Mouse (Mus musculus) forebrain, embryonic 15.5 days (tissue): ENCODE measurements at regions not wholly inside any gene's neighbourhood (a gene's known extent, or its start where the extent isn't known, plus 50 kb on each side); places are given as distances from the start of the nearest gene placed in this dataset.

Experiments
- ATAC-seq: fragments of 200-750 bp; cut with Nextera tagmentation; replicated peaks from 2 replicates; pipeline ENCODE4 v1.8.0; 2017; ENCODE audit warnings: mild to moderate bottlenecking, moderate TSS enrichment, moderate library complexity
- H3K27ac ChIP-seq: fragments of 300-500 bp; sonication (generic); replicated peaks from 2 replicates; pipeline ENCODE4 v1.5.1; 2015; ENCODE audit warnings: mild to moderate bottlenecking, inconsistent platforms
- H3K27me3 ChIP-seq: fragments of 300-500 bp; sonication (generic); 2 replicates; pipeline ENCODE4 v1.6.1; 2015; ENCODE audit warnings: inconsistent platforms
- H3K36me3 ChIP-seq: fragments of 300-500 bp; sonication (generic); 2 replicates; pipeline ENCODE4 v1.6.1; 2015; ENCODE audit warnings: mild to moderate bottlenecking, inconsistent platforms
- H3K4me1 ChIP-seq: fragments of 300-500 bp; sonication (generic); 2 replicates; pipeline ENCODE4 v1.6.1; 2015; ENCODE audit warnings: inconsistent platforms
- H3K4me2 ChIP-seq: fragments of 300-500 bp; sonication (generic); replicated peaks from 2 replicates; pipeline ENCODE4 v1.6.1; 2015; ENCODE audit warnings: mild to moderate bottlenecking, inconsistent platforms
- H3K4me3 ChIP-seq: fragments of 300-500 bp; sonication (generic); 2 replicates; pipeline ENCODE4 v1.5.1; 2015; ENCODE audit warnings: mild to moderate bottlenecking, inconsistent platforms
- H3K9ac ChIP-seq: fragments of 300-500 bp; sonication (generic); replicated peaks from 2 replicates; pipeline ENCODE4 v1.6.1; 2015; ENCODE audit warnings: mild to moderate bottlenecking, inconsistent platforms
- H3K9me3 ChIP-seq: fragments of 300-500 bp; sonication (generic); 2 replicates; pipeline ENCODE4 v1.6.1; 2016; ENCODE audit warnings: inconsistent platforms
- WGBS: fragments of 180-500 bp; shearing (Covaris S2); methylation state at CpG from one replicate; pipeline ENCODE4 v1.1.7; 2015; ENCODE audit warnings: mixed read lengths; 5-methylcytosine and 5-hydroxymethylcytosine counted together

GRCm38 (mm10) chr5:39935564-39935963 is 180.3 kb upstream of the Hs3st1 start:
- H3K9ac ChIP-seq = no peak overlapping the region
- H3K9me3 ChIP-seq = no peaks in the 10 kb centered on the region
- no peaks in the 10 kb centered on the region for H3K36me3 ChIP-seq
- no peak overlapping the region for H3K4me2 ChIP-seq
- H3K4me1 ChIP-seq = no peaks in the 10 kb centered on the region
- no peaks in the 10 kb centered on the region for H3K27me3 ChIP-seq
- no peak overlapping the region for H3K27ac ChIP-seq
- no peak overlapping the region for H3K4me3 ChIP-seq
- WGBS = 90% methylated on average over 2 of the region's 2 CpGs
- ATAC-seq = no peak

DNA sequence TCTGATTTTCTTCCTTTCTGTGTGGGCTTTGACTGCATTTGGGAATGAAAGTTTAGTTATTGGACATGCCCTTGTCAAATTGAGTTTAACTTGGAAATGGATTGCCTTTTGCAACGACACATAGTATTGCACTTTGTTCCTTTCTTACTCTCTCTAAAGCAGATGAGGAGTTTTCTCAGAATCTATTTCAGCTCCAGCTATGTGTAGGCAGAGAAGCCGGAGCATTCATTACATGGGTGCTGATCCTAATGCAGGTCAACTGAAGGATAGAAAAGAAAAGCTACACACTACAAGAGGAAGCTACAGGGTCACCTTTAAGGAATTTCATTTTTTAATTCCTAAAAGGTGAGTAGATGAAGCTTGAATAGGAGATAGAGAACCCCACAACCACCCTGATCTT is 176.6 kb upstream of the Hs3st1 start:
- no peaks in the 10 kb centered on the region for H3K9me3 ChIP-seq
- H3K27me3 ChIP-seq = no peaks in the 10 kb centered on the region
- H3K4me3 ChIP-seq = no peak overlapping the region
- H3K4me2 ChIP-seq = no peak overlapping the region
- 89% methylated on average over 2 of the region's 2 CpGs for WGBS
- H3K27ac ChIP-seq = no peak overlapping the region
- H3K4me1 ChIP-seq = no peaks in the 10 kb centered on the region
- ATAC-seq = no peak
- no peaks in the 10 kb centered on the region for H3K36me3 ChIP-seq
- no peak overlapping the region for H3K9ac ChIP-seq

DNA sequence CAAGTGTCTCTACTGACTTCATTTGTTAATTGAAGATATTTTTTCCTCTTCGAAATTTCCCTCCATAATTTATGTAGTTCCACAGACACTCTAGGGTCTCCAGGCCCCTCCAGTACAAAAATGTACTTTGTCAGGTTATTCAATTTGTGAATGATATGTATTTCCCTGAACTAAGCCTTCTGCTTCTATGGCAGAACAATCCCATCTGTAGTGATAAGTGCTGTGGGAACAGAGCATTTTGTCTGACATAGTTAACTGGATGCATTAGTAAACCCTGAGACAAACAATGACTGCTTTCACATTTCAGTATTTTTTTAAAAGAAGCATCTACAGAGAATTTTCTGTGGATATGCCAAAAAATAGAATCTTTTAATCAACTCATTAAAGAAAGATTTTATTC is 154.1 kb upstream of the Hs3st1 start:
- WGBS = 53% methylated on average over 1 of the region's 1 CpGs
- no peak for ATAC-seq

DNA sequence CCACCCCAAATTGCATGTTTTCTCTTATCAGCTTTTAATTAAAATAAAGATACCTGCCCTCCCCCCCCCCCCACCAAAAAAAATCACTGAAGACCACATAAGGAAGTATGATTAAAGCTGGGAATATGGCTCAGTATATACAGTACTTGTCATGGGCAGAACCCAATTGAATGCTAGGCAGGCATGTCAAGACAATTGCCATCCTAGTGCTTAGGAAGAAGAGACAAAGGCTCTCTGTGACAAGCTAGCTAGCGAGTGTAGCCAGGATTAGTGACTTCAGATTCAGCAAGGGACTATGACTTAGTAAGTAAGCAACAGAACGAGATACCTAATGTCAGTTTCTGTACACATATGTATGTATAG is 116.4 kb upstream of the Hs3st1 start:
- 73% methylated on average over 2 of the region's 2 CpGs for WGBS
- Histone ChIP-seq H3K4me2 (no peak overlapping the region), H3K9ac (no peak overlapping the region), H3K4me3 (no peak overlapping the region), H3K36me3 (no peaks in the 10 kb centered on the region), H3K4me1 (no peaks in the 10 kb centered on the region), H3K27ac (no peak overlapping the region), H3K27me3 (no peaks in the 10 kb centered on the region), H3K9me3 (no peaks in the 10 kb centered on the region)
- no peak for ATAC-seq

More for the DNA sequence above, 154.1 kb upstream of the Hs3st1 start:
- no peaks in the 10 kb centered on the region for H3K9me3 ChIP-seq
- no peaks in the 10 kb centered on the region for H3K4me1 ChIP-seq
- H3K27ac ChIP-seq = no peak overlapping the region
- H3K36me3 ChIP-seq = no peaks in the 10 kb centered on the region
- H3K4me3 ChIP-seq = no peak overlapping the region
- no peaks in the 10 kb centered on the region for H3K27me3 ChIP-seq
- no peak overlapping the region for H3K9ac ChIP-seq
- H3K4me2 ChIP-seq = no peak overlapping the region

- ATAC-seq = peak; percentile 32
- Histone ChIP-seq H3K4me3 (no peak overlapping the region), H3K4me2 (no peak overlapping the region), H3K27ac (no peak overlapping the region), H3K36me3 (no peaks in the 10 kb centered on the region), H3K9me3 (no peaks in the 10 kb centered on the region), H3K4me1 (no peaks in the 10 kb centered on the region), H3K9ac (no peak overlapping the region), H3K27me3 (no peaks in the 10 kb centered on the region)
- WGBS = 62% methylated on average over 10 of the region's 10 CpGs
These were observed 115.8 kb upstream of the Hs3st1 start for GRCm38 (mm10) chr5:39870835-39871722.

DNA sequence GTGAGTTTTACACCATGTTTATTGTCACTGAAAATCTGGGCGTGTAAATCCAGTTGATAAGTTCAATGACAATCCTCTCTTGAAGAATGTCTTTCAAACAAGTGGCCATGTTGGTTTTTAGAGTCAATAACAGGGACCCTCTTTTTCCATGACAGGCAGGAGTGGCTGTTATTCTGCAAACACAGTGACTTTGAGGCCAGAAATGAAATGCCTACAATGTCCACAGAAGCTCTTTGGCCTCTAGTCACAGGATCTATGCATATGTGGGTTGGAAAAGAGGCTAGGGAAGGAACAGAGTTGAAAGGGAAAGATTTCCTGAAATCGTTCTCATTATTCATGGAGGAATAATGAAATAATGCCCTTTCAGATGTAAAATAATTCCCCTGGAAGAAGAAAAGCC is 101.9 kb upstream of the Hs3st1 start:
- peak overlapping the region; percentile 69 for H3K27ac ChIP-seq
- peak overlapping the region; percentile 6; the same call in 1 of the 2 replicates for H3K4me2 ChIP-seq
- peak; percentile 57 for ATAC-seq
- H3K4me3 ChIP-seq = no peak overlapping the region
- no peaks in the 10 kb centered on the region for H3K36me3 ChIP-seq
- no peaks in the 10 kb centered on the region for H3K9me3 ChIP-seq
- 39% methylated on average over 2 of the region's 2 CpGs for WGBS
- H3K27me3 ChIP-seq = no peaks in the 10 kb centered on the region
- H3K4me1 ChIP-seq = peaks cover 7% of the 10 kb centered on the region; the same call in 1 of the 2 replicates
- H3K9ac ChIP-seq = no peak overlapping the region

- H3K9ac ChIP-seq = no peak overlapping the region
- peaks cover 7% of the 10 kb centered on the region; the same call in 1 of the 2 replicates for H3K4me1 ChIP-seq
- no peak overlapping the region for H3K4me3 ChIP-seq
- no peaks in the 10 kb centered on the region for H3K36me3 ChIP-seq
- ATAC-seq = peak; percentile 90
- 39% methylated on average over 3 of the region's 3 CpGs for WGBS
- H3K4me2 ChIP-seq = peak overlapping the region; percentile 6; the same call in 1 of the 2 replicates
- no peaks in the 10 kb centered on the region for H3K9me3 ChIP-seq
- H3K27me3 ChIP-seq = no peaks in the 10 kb centered on the region
- H3K27ac ChIP-seq = peak overlapping the region; percentile 69
These were observed 101.4 kb upstream of the Hs3st1 start for GRCm38 (mm10) chr5:39856616-39857156.

DNA sequence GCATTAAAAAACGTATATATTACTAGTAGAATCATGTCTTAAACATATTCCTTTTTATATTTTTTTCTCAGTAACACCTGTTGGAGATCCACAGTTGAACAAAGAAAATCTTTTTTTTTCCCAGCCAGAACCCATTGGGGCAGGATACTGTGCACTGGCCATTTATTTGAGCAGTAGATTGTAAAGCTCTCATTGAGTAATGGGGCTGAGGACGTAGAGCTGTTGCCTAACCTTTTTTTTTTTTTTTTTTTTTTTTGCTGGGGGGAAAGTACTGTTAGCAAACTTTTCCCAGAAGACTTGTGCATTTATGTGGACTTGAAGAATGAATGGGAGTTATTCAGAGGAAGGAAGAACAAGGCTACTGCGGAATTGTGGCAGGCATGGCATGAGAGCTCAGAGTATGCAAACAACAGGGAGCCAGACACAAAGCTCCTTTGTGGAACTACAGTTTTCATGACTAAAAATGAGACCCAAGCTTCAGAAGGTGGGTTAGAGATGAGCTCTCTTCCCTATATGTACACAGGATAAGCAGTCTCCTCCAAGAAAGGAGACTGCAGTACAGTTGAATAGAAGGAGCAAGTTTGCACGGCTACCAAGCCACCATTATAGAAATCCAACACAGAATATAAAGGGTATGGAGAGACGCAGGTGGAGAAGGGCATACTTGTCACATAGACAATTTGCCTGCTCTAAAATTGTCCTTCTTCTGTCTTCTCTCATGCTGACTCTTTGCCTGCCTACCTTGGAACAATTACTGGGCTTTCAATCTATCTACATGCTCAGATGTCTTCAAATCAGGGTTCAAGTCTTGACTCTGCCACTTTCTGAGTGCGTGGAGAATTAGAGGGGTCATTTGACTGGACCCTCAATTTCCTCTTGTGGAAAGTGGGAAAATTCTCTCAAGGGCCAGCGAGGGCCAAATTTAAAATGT is 100.7 kb upstream of the Hs3st1 start:
- Histone ChIP-seq H3K4me1 (peaks cover 7% of the 10 kb centered on the region; the same call in 1 of the 2 replicates), H3K4me2 (no peak overlapping the region), H3K9me3 (no peaks in the 10 kb centered on the region), H3K4me3 (no peak overlapping the region), H3K27me3 (no peaks in the 10 kb centered on the region), H3K36me3 (no peaks in the 10 kb centered on the region), H3K27ac (peak overlapping the region; percentile 13; the same call in 1 of the 2 replicates), H3K9ac (no peak overlapping the region)
- WGBS = 46% methylated on average over 7 of the region's 7 CpGs
- peak; percentile 47; the same call in 1 of the 2 replicates for ATAC-seq

DNA sequence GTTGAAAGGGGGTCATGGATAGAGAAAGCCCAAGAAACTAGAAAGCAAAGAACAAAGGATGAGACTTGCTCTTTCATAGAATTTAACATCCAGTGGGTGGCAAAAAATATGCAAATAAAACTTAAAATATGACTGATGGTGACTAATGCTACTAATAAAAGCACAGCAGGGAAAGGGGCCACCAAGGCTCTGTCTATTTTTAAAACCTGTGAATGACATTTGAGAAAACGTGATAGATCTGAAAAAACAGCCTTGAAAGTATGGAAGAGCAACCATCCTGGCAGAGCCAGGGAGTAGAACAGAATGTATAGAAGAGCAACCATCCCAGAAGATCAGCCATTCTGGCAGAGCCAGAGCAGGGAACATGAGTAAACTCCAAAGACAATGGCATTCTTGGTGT is 91.9 kb upstream of the Hs3st1 start:
- Histone ChIP-seq H3K9me3 (no peaks in the 10 kb centered on the region), H3K27ac (no peak overlapping the region), H3K27me3 (no peaks in the 10 kb centered on the region), H3K4me1 (no peaks in the 10 kb centered on the region), H3K9ac (no peak overlapping the region), H3K4me3 (no peak overlapping the region), H3K4me2 (no peak overlapping the region), H3K36me3 (no peaks in the 10 kb centered on the region)
- ATAC-seq = no peak
- 58% methylated on average over 1 of the region's 1 CpGs for WGBS

- Histone ChIP-seq H3K9ac (no peak overlapping the region), H3K4me2 (no peak overlapping the region), H3K9me3 (no peaks in the 10 kb centered on the region), H3K27me3 (no peaks in the 10 kb centered on the region), H3K4me3 (no peak overlapping the region), H3K36me3 (no peaks in the 10 kb centered on the region), H3K27ac (no peak overlapping the region), H3K4me1 (no peaks in the 10 kb centered on the region)
- ATAC-seq = no peak
- 45% methylated on average over 3 of the region's 3 CpGs for WGBS
These were observed 85.9 kb upstream of the Hs3st1 start for GRCm38 (mm10) chr5:39841186-39841585.

DNA sequence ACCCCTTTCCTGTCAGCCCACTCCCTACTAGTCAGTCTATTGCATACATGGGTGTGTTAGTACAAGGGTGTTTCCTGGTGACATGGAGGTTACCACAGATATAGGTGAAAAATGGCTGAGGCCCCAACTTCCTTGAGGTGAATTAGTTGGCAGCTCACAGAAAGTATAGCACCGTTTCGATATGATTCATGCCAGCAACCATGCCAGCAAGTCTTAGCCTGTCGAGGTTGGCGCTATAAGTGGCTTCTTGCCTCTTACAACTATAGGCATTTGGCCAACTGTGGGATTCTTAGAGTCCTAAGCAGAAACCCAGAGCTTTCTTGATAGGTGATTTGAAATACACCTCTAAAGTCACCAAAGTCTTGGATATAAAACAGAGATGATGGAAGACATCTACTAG is 85.3 kb upstream of the Hs3st1 start:
- H3K4me3 ChIP-seq = no peak overlapping the region
- no peaks in the 10 kb centered on the region for H3K27me3 ChIP-seq
- no peak for ATAC-seq
- no peaks in the 10 kb centered on the region for H3K36me3 ChIP-seq
- H3K9ac ChIP-seq = no peak overlapping the region
- WGBS = 89% methylated on average over 4 of the region's 4 CpGs
- no peaks in the 10 kb centered on the region for H3K9me3 ChIP-seq
- no peaks in the 10 kb centered on the region for H3K4me1 ChIP-seq
- H3K27ac ChIP-seq = no peak overlapping the region
- H3K4me2 ChIP-seq = no peak overlapping the region

DNA sequence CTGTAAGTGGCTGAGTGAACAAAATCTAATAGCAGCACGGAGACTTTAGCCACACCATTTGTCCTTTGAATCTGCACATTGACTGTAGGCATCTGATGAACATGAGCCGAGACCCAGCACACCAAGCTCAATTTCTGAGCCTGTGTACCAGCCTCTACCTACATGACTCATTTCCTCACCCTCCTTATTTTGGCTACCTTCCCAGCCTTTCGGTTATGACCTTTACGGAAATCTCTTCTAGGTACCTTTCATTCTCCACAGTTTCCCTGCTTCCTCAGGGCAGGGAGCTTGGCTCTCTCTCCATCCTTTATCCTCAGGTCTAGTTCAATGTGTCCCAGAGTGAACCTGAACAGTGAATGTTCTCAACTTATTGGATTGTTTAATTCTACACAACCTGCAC is 77.3 kb upstream of the Hs3st1 start:
- H3K9ac ChIP-seq = no peak overlapping the region
- H3K27ac ChIP-seq = no peak overlapping the region
- H3K4me2 ChIP-seq = no peak overlapping the region
- no peak for ATAC-seq
- no peaks in the 10 kb centered on the region for H3K27me3 ChIP-seq
- H3K36me3 ChIP-seq = no peaks in the 10 kb centered on the region
- H3K4me1 ChIP-seq = no peaks in the 10 kb centered on the region
- 91% methylated on average over 4 of the region's 4 CpGs for WGBS
- no peak overlapping the region for H3K4me3 ChIP-seq
- no peaks in the 10 kb centered on the region for H3K9me3 ChIP-seq
